ENCODE assay signal across 24 mouse cellular contexts in genomic region chr8:9182461-9182860, GRCm38 (mm10).
"Had no signal": no experiment of that assay in that cellular context is flagged by ENCODE, and none has a peak within 500 bp of the region (broad histone marks: within the 10 kb centered on the region; RNA-seq: fewer than 3 reads in every experiment).

No protein-coding gene starts in this region.

- H3K4me2 ChIP-seq: heart, embryonic 11.5 days; heart, embryonic 13.5 days; heart, embryonic 15.5 days; hindbrain, embryonic 14.5 days; kidney, embryonic 15.5 days; limb, embryonic 13.5 days; limb, embryonic 15.5 days had no signal

- DNase-seq: gastrocnemius, postnatal 14 days; gastrocnemius, postnatal 36 days; heart, adult 18-20 months; heart, postnatal 14 days; heart, postnatal 36 days; kidney, adult 11 months; kidney, adult 2 months; kidney, adult 9 months; kidney, postnatal 14 days; kidney, postnatal 36 days; layer of hippocampus, adult 9-11 months; layer of hippocampus, postnatal 36 days; left cerebral cortex, postnatal 4 days had no signal

- H3K36me3 ChIP-seq: heart, embryonic 13.5 days; heart, embryonic 15.5 days; kidney, embryonic 15.5 days; limb, embryonic 13.5 days; limb, embryonic 15.5 days had no signal

- ATAC-seq: forebrain, embryonic 16.5 days; hindbrain, postnatal 0 days; intestine, embryonic 16.5 days had no signal

- H3K27me3 ChIP-seq: heart, embryonic 13.5 days; heart, embryonic 15.5 days; kidney, embryonic 15.5 days; limb, embryonic 13.5 days; limb, embryonic 15.5 days had no signal

- H3K9me3 ChIP-seq: heart, embryonic 13.5 days; heart, embryonic 15.5 days; kidney, embryonic 15.5 days; limb, embryonic 13.5 days; limb, embryonic 15.5 days had no signal

- H3K4me3 ChIP-seq: heart, embryonic 13.5 days; heart, embryonic 15.5 days; kidney, embryonic 15.5 days; limb, embryonic 13.5 days; limb, embryonic 15.5 days had no signal

- H3K9ac ChIP-seq: heart, embryonic 13.5 days; heart, embryonic 15.5 days; hindbrain, embryonic 14.5 days; kidney, embryonic 15.5 days; limb, embryonic 13.5 days; limb, embryonic 15.5 days had no signal

- H3K27ac ChIP-seq: heart, embryonic 13.5 days; heart, embryonic 15.5 days; hindbrain, embryonic 14.5 days; hindbrain, postnatal 0 days; kidney, embryonic 15.5 days; kidney, postnatal 0 days; limb, embryonic 13.5 days; limb, embryonic 15.5 days had no signal

- H3K4me1 ChIP-seq: heart, embryonic 13.5 days; heart, embryonic 15.5 days; limb, embryonic 13.5 days; limb, embryonic 15.5 days had no signal
